19 mouse cellular contexts compared by ENCODE assay signal in genomic region chr5:134754096-134754495, GRCm38 (mm10). TPM values are rescaled to one million over a fixed set of nuclear protein-coding genes. Genes with fewer than 3 reads are reported as not detected.
"Had no signal": no experiment of that assay in that cellular context is flagged by ENCODE, and none has a peak within 500 bp of the region (broad histone marks: within the 10 kb centered on the region; RNA-seq: fewer than 3 reads in every experiment).

No protein-coding gene starts in this region.

- ATAC-seq: hindbrain, postnatal 0 days; midbrain, embryonic 15.5 days had no signal

- H3K36me3 ChIP-seq: limb, embryonic 10.5 days; liver, embryonic 15.5 days; midbrain, embryonic 15.5 days; neural tube, embryonic 13.5 days had no signal

- H3K4me2 ChIP-seq: liver, embryonic 11.5 days; liver, embryonic 15.5 days; midbrain, embryonic 11.5 days; midbrain, embryonic 15.5 days; neural tube, embryonic 13.5 days had no signal

- H3K27me3 ChIP-seq: liver, embryonic 15.5 days; midbrain, embryonic 15.5 days; neural tube, embryonic 13.5 days had no signal

- DNase-seq: kidney, adult 11 months; kidney, adult 9 months; kidney, postnatal 36 days; retina, postnatal 1 day; right cerebral cortex, postnatal 4 days; spleen, adult 18-20 months; thymus, adult 18-20 months; thymus, postnatal 25 days had no signal

- H3K9ac ChIP-seq: liver, embryonic 15.5 days; midbrain, embryonic 15.5 days; neural tube, embryonic 13.5 days had no signal

- H3K4me3 ChIP-seq: layer of hippocampus, adult 2 months; limb, embryonic 10.5 days; liver, embryonic 15.5 days; megakaryocyte, embryonic 14.5 days; midbrain, embryonic 15.5 days; neural tube, embryonic 13.5 days had no signal

- H3K9me3 ChIP-seq: limb, embryonic 10.5 days; liver, embryonic 15.5 days; megakaryocyte, embryonic 14.5 days; midbrain, embryonic 15.5 days; neural tube, embryonic 13.5 days had no signal

- H3K4me1 ChIP-seq: liver, embryonic 15.5 days; megakaryocyte, embryonic 14.5 days; midbrain, embryonic 15.5 days had no signal

- H3K27ac ChIP-seq: hindbrain, postnatal 0 days; kidney, postnatal 0 days; layer of hippocampus, adult 2 months; limb, embryonic 10.5 days; liver, embryonic 15.5 days; macrophage; midbrain, embryonic 15.5 days; neural tube, embryonic 13.5 days had no signal

RNA-seq across cellular contexts. Expression of gene Eln, which starts 7.0 kb away (rescaled TPM):
- polyA plus RNA-seq: macrophage had no signal
